Mouse (Mus musculus) stomach, embryonic 14.5 days (tissue): Measurements from ENCODE around the gene Atp2b2. TPM values are rescaled to one million over a fixed set of nuclear protein-coding genes. Genes with fewer than 3 reads are reported as not detected.

Experiments
- microRNA-seq: library from miRNA; unstranded; fragments of <30 nt; microRNA quantifications from one replicate; pipeline ENCODE4, GENCODE M21; 2016
- polyA plus RNA-seq: library from polyadenylated mRNA; unstranded; fragments of >200 nt; fragmentation: Nextera tagmentation; extraction: Ambion mirVana; gene quantifications from 2 replicates; pipeline ENCODE4 v1.2.1, GENCODE M21; 2014

The Atp2b2 gene
- polyA plus RNA-seq, 1 experiment from 2014 or later, result 2.4 TPM

Small RNA genes lying within 50 kb of the gene (microRNA-seq; reads per million reads assigned to microRNA genes)
- gene Mir7042, result 1.0 reads per million

Other genes starting within 250 kb of the Atp2b2 start
- gene Slc6a11, start 88.6 kb upstream of the Atp2b2 start, polyA plus RNA-seq, result 0.42 and 0.81 TPM in 2 replicates
- not detected in 2 replicates for gene Slc6a1, start 240.0 kb upstream of the Atp2b2 start, polyA plus RNA-seq